Mouse (Mus musculus) urinary bladder, adult 18-20 months (tissue): Measurements from ENCODE around the gene Tmie.

Experiments
- DNase-seq, 2 experiments: peaks; one replicate each; pipeline ENCODE4 v3.0.0; 2022; ENCODE audit warnings: low spot score in 2 of 2, mixed read lengths in 2 of 2

Gene Tmie

DNA sequence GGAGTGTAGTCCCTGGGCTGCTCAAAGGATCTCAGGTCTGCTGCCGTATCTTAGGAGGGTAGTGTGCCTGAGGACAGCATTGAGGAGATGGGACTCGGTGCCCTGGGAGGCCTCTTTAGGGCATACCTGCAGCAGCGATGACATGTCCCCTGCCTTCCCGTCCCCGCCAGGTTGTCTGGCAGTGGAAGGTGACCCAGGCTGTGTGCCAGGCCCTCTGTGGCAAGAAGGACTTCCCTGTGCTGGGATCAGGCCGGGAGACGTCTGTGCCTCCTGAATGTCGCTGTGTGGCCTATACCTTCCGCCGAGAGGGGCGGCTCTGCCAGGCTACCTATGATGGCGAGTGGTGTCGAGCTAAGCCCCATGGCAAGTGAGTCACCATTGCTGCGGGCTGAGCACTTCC lies 9.0 kb upstream of the Tmie start:
- no peak for DNase-seq

DNA sequence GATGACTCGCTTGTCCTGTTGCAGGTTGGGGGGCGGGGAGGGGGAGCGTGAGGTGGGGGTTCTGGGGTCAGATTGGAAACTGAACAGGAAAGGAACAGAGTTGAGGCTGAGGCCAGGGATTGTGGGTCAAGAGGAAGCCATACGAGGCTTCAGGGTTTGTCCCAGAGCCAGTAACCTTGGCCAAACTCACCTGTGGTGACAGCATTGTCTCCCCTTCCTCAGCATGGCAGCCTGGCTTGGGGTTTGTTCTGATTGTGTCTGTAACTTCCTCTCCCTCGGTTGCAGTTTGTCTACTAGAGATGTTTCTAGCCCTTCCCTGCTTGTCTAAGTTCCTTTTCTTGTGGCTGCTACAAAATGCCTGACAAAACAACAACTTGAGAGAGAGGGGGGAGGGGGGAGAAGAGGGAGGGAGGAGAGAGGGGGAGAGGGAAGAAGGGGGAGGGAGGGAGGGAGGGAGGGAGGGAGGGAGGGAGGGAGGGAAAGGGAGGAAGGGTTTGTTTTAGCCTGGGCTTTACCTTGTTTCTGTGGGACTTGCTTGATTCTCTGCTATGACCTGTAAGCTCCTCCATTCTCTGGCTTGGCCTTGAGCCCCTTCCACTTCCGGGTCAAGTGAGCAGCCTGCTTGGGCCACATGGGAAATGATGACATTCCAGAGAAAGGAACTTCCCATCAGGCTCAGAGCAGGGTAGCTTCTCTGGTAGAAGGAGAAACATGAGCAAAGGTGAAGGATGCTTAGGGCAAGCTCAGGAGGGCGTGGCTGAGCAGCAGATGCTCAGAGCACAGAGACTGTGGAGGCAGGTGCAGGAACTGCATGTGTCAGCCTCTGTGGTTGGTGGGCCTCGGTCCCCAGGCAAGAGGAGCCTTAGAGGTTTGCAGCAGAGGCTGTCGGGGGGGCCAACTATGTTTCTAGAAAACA lies 7.7 kb upstream of the Tmie start:
- no peak for DNase-seq

GRCm38 (mm10) chr9:110881953-110882352 lies 2.0 kb upstream of the Tmie start:
- no peak for DNase-seq

- peak; percentile 57 to 76 for DNase-seq
Observed at GRCm38 (mm10) chr9:110880772-110881171, 859 bp upstream of the Tmie start.

DNA sequence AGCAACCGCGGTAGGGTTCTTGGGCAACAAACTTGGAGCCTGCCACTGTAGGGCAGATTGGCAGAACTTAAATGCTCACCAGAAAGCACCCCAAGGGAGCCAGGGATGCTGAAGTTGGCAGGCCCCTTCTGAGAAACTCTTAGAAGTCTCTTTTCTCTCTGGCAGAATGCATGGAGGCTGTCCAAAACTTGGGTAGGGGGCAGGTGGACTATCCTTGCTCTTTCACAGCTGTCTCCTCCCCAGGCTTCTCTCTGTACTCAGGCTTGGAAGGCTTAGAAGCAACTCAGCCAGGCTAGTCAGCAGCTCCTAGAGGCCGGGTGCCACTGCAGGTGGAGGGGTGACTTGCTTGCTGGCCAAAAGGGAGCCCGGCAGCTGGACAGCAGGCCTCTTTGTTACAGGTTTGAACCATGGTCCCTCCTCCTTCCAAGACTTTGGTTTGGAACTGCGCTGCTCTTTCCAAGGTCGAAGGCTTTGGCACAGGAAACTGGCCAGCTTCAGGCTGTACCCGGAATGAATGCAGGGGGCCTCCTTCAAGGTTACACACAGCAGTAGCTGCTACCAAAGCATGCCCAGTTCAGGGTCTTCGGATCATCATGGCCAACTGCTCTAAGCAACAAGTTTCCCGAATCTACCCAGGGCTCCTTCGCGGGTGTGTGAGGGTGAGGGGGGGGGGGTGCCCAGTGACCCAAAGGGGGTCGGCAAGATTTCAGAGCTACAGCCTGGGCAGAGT lies 557 bp downstream of the Tmie start, which contains the start of gene Als2cl:
Als2cl (plus strand) TSS at position 680 of the 730 bp plus-strand sequence.
- no peak for DNase-seq

GRCm38 (mm10) chr9:110877888-110878287 lies 2.0 kb downstream of the Tmie start:
- peak in 1 of 2 experiments; percentile 56 for DNase-seq

- DNase-seq = no peak
Observed at GRCm38 (mm10) chr9:110877353-110877752, 2.6 kb downstream of the Tmie start.

DNA sequence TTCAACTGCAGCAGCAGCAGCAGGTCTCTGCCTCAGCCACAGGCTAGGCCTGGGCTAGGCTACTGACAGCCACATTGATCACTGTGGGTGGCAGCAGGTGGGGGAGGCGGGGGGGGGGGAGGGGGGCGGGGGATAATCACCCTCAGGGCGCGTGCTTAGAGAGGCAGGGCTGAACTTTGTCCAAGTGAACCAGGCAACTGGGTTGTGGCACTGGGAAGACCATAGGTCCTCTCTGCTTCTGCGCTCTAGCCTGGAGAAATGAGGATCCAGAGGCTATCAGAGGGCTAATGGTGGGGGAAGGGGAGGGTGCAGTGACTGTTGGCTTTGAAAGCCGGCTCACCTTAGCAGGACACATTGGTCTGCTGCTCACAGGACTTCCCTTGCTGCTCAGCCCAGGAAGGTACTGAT lies 4.6 kb downstream of the Tmie start:
- no peak for DNase-seq

DNA sequence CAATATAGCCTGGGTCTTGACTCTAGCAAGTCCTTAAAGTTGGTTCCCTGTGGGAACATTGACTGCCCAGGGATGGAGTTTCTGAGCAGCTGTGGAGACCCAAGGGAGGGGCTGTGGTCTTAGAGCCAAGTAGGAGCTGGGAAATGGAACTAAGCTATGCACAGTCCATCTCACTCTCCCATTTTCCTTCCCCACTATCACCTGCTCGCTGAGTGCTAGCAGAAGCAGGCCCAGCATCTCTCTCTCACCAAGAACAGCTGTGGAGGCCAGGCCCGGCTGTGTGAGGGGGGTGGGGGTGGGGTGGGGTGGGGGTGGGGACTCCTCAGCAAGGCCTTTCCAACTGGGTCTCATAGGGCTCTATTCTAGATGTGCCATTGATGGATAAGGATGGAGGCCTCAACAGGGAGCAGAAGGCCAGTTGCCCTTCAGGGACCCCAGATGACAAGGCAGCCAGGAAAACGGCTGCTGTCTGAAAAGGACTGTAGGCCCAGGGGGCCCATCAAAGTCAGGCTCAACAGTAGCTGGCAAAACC lies 5.2 kb downstream of the Tmie start:
- no peak for DNase-seq

- DNase-seq = no peak
Observed at GRCm38 (mm10) chr9:110873681-110874659, 5.9 kb downstream of the Tmie start.

GRCm38 (mm10) chr9:110871030-110871429 lies 8.9 kb downstream of the Tmie start:
- no peak for DNase-seq

- no peak for DNase-seq
Observed at GRCm38 (mm10) chr9:110858967-110859596, 20.8 kb downstream of the Tmie start.

DNA sequence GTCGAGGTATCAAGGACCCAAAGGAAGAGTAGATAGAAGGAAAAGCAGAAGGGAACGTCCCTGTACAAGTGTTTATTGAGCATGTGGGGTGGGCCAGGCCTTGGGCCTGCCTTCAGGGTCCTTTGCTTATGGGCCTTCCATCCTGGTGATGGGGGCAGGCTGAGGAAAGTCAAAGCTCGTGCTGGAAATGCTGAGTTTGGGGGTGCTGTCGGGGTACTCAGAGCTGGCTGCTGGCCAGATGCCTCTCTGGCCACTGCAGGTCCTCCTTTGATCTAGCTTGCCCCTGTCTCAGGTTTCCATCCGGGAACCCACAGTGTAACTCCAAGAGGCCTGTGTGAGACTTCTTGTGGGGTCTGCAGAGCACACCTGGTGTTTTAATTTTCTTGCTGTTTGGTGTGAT lies 21.4 kb downstream of the Tmie start:
- DNase-seq = no peak

DNA sequence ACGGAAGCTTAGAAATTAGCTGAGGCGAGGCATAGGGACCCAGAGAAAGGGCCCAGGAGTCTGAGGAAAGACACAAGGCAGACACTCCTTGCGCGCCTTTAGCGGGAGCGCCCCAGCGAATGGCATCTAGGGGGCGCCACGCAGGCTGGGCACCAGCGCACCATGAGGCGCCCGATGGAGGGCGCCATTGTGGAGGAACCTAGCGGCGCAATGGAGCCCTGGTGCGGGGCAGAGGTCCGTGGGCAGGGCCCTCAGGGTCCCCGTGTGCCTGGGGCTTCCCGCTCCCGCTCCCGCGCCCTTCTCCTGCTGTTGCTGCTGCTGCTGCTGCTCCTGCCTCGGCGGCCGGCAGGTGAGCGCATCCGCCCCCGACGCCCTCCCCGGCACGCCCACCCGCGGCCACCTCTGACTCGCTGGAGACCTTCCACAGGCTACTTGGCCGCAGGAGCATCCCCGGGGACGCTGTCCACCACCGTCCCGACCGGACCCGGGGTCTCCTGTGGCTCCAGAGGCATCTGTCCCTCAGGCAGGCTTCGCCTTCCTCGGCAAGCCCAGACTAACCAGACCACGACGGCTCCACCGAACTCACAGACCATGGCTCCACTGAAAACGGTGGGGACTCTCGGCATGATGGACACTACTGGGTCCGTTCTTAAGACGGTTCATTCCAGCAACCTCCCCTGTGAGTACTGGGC lies 22.0 kb downstream of the Tmie start, which contains the start of gene Prss50:
Prss50 (plus strand) TSS at position 187 of the 692 bp plus-strand sequence.
- no peak for DNase-seq

GRCm38 (mm10) chr9:110856920-110857319 lies 23.0 kb downstream of the Tmie start:
- no peak for DNase-seq

- no peak for DNase-seq
Observed at GRCm38 (mm10) chr9:110855903-110856302, 24.0 kb downstream of the Tmie start.

GRCm38 (mm10) chr9:110849162-110849561 lies 30.8 kb downstream of the Tmie start:
- no peak for DNase-seq

DNA sequence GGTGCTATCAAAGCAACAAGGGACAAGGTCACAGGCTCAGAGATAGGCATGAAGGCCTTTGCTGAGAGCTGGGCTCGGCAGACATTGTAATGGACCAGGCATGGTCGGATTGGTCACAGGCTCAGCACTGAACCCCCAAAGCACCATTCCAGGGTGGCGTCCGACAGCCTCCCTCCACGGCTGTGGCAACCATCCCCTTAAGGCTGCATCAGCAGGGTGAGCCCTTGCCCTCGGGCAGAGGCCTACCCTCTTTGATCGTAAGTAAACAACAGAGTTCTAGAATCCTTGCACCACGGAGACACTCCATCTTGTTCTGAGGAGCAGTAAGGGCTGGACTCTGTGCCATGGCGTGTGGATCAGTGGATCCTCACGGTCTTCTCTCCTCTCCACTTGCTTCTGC lies 35.7 kb downstream of the Tmie start, which contains the start of gene Prss46:
Prss46 (plus strand) TSS at position 301 of the 400 bp plus-strand sequence.
- no peak for DNase-seq

GRCm38 (mm10) chr9:110841438-110841837 lies 38.5 kb downstream of the Tmie start:
- no peak for DNase-seq

GRCm38 (mm10) chr9:110840905-110841304 lies 39.0 kb downstream of the Tmie start:
- no peak for DNase-seq
